ENCODE assay signal across 25 mouse cellular contexts in genomic region chr3:56034596-56034995, GRCm38 (mm10).
DNase-seq lines count a peak whose midpoint lies in the region; ATAC-seq and TF ChIP-seq lines count a peak whose summit lies in the region.
"Had no signal": no experiment of that assay in that cellular context is flagged by ENCODE, and none has a peak within 500 bp of the region (broad histone marks: within the 10 kb centered on the region; RNA-seq: fewer than 3 reads in every experiment).

No protein-coding gene starts in this region.

- TF ChIP-seq EP300 in MEL (IDR thresholded peaks at IDR 0.05; ENCODE audit: low read depth in 1 of 2, low read length in 2 of 2): peak; percentile 93 to 96

- H3K9me3 ChIP-seq in forebrain, embryonic 15.5 days: no peaks in the 10 kb centered on the region
- no peaks in the 10 kb centered on the region for H3K9me3 ChIP-seq in forebrain, embryonic 14.5 days (replicated peaks; ENCODE audit: control insufficient read depth, low read length)
- H3K9me3 ChIP-seq in MEL (replicated peaks; ENCODE audit: insufficient read depth, low read length): no peaks in the 10 kb centered on the region
- H3K9me3 ChIP-seq: embryonic facial prominence, embryonic 13.5 days; embryonic facial prominence, embryonic 15.5 days; forebrain, embryonic 10.5 days; forebrain, embryonic 12.5 days; G1E had no signal

- no peaks in the 10 kb centered on the region for H3K4me1 ChIP-seq in forebrain, embryonic 15.5 days
- H3K4me1 ChIP-seq in forebrain, embryonic 14.5 days (ENCODE audit: control insufficient read depth, insufficient read depth, low read length): no peaks in the 10 kb centered on the region
- peaks cover 6 to 18% of the 10 kb centered on the region in 2 experiments for H3K4me1 ChIP-seq in MEL (ENCODE audit: control insufficient read depth in 1 of 2, insufficient read depth in 2 of 2, low read length in 2 of 2)
- H3K4me1 ChIP-seq: embryonic facial prominence, embryonic 13.5 days; embryonic facial prominence, embryonic 15.5 days; forebrain, embryonic 10.5 days; forebrain, embryonic 12.5 days had no signal

- no peak for DNase-seq in forebrain, embryonic 14.5 days (ENCODE audit: low spot score)
- DNase-seq in MEL (ENCODE audit: low read depth, low spot score): peak; percentile 74
- no peak for DNase-seq in cerebellum, postnatal 4 days (ENCODE audit: low spot score in 2 of 2)
- DNase-seq: adrenal gland, adult 8-10 months; adrenal gland, postnatal 14 days; adrenal gland, postnatal 36 days; B cell, adult 2 months; cerebellum, adult 11-12 months; cerebellum, adult 2 months; cerebellum, adult 9-10 months; cerebellum, postnatal 10 days; cerebellum, postnatal 25 days had no signal

- TF ChIP-seq POLR2A in MEL (IDR thresholded peaks at IDR 0.05; ENCODE audit: control insufficient read depth in 1 of 2, insufficient read depth in 1 of 2, low read depth in 1 of 2, low read length in 2 of 2, poor library complexity in 1 of 2): no peak

- H3K4me3 ChIP-seq in forebrain, embryonic 15.5 days: no peak overlapping the region
- H3K4me3 ChIP-seq in forebrain, embryonic 14.5 days (ENCODE audit: low read depth, low read length): no peak overlapping the region
- H3K4me3 ChIP-seq in MEL (ENCODE audit: control insufficient read depth in 1 of 2, insufficient read depth in 1 of 2, low read depth in 2 of 2, low read length in 2 of 2): no peak overlapping the region
- H3K4me3 ChIP-seq: embryonic facial prominence, embryonic 13.5 days; embryonic facial prominence, embryonic 15.5 days; erythroblast, embryonic 14.5 days; forebrain, embryonic 10.5 days; forebrain, embryonic 12.5 days had no signal

- H3K27me3 ChIP-seq in forebrain, embryonic 15.5 days: no peaks in the 10 kb centered on the region
- no peaks in the 10 kb centered on the region for H3K27me3 ChIP-seq in forebrain, embryonic 14.5 days (replicated peaks; ENCODE audit: control insufficient read depth, insufficient read depth, low read length)
- H3K27me3 ChIP-seq in MEL (ENCODE audit: control insufficient read depth in 1 of 2, insufficient read depth in 2 of 2, low read length in 2 of 2): no peaks in the 10 kb centered on the region
- H3K27me3 ChIP-seq: CH12.LX; embryonic facial prominence, embryonic 13.5 days; embryonic facial prominence, embryonic 15.5 days; forebrain, embryonic 12.5 days; Patski had no signal

- H3K27ac ChIP-seq in forebrain, embryonic 15.5 days (replicated peaks): peak overlapping the region; percentile 21; the same call in 1 of the 2 replicates
- H3K27ac ChIP-seq in forebrain, embryonic 14.5 days (ENCODE audit: low read depth, low read length): no peak overlapping the region
- no peak overlapping the region; the same call in 1 of the 2 replicates for H3K27ac ChIP-seq in MEL (ENCODE audit: control insufficient read depth, low read depth, low read length)
- H3K27ac ChIP-seq: embryonic facial prominence, embryonic 13.5 days; embryonic facial prominence, embryonic 15.5 days; forebrain, embryonic 10.5 days; forebrain, embryonic 12.5 days had no signal

- 84% methylated on average over 3 of the region's 3 CpGs for WGBS in forebrain, embryonic 15.5 days
- WGBS in forebrain, embryonic 14.5 days: 85% methylated on average over 3 of the region's 3 CpGs

- no peak overlapping the region for H3K9ac ChIP-seq in forebrain, embryonic 15.5 days (replicated peaks)
- no peak overlapping the region for H3K9ac ChIP-seq in forebrain, embryonic 14.5 days (ENCODE audit: low read length)
- H3K9ac ChIP-seq in MEL (ENCODE audit: control insufficient read depth, low read depth, low read length, poor library complexity, severe bottlenecking): no peak overlapping the region
- H3K9ac ChIP-seq: embryonic facial prominence, embryonic 13.5 days; embryonic facial prominence, embryonic 15.5 days; forebrain, embryonic 12.5 days had no signal

- no peak for TF ChIP-seq CTCF in MEL (IDR thresholded peaks at IDR 0.05 in 2 of 3, conservative IDR thresholded peaks at IDR 0.05 in 1 of 3; ENCODE audit: control insufficient read depth in 1 of 3, insufficient read depth in 1 of 3, low read depth in 2 of 3, low read length in 3 of 3, poor library complexity in 1 of 3, severe bottlenecking in 1 of 3)

- peaks cover 12% of the 10 kb centered on the region; the same call in 1 of the 2 replicates for H3K36me3 ChIP-seq in forebrain, embryonic 15.5 days
- H3K36me3 ChIP-seq in forebrain, embryonic 14.5 days (ENCODE audit: control insufficient read depth, insufficient read depth, low read length): peaks cover 8% of the 10 kb centered on the region; the same call in 1 of the 2 replicates
- H3K36me3 ChIP-seq in MEL (ENCODE audit: control insufficient read depth in 1 of 2, insufficient read depth in 2 of 2, low read length in 2 of 2): peaks cover 0 to 26% of the 10 kb centered on the region in 2 experiments; a peak in 2 of 4 replicates
- H3K36me3 ChIP-seq: G1E had no signal

- no peak for TF ChIP-seq RAD21 in MEL (IDR thresholded peaks at IDR 0.05; ENCODE audit: low read depth, low read length)

- H3K4me2 ChIP-seq in forebrain, embryonic 15.5 days (replicated peaks): no peak overlapping the region
- no peak overlapping the region for H3K4me2 ChIP-seq in forebrain, embryonic 14.5 days (ENCODE audit: low read length)
- H3K4me2 ChIP-seq: embryonic facial prominence, embryonic 13.5 days; embryonic facial prominence, embryonic 15.5 days; forebrain, embryonic 12.5 days had no signal

- H3K79me2 ChIP-seq in MEL (ENCODE audit: control insufficient read depth, insufficient read depth, low read length, poor library complexity): no peaks in the 10 kb centered on the region

- ATAC-seq in forebrain, embryonic 15.5 days (replicated peaks): no peak
- no peak for ATAC-seq in forebrain, embryonic 14.5 days
- ATAC-seq in common myeloid progenitor, adult 5-6 weeks (replicated peaks; ENCODE audit: low read depth, poor library complexity, severe bottlenecking): 0 out of 2 replicates have a peak, but pooled peaks have one; percentile 22
- ATAC-seq: activated CD4-positive, CD25-positive, alpha-beta regulatory T cell, adult 4 months; CD4-positive, CD25-positive, alpha-beta regulatory T cell, adult 4 months; forebrain, embryonic 16.5 days; Patski had no signal

TF ChIP-seq in MEL, 35 proteins besides CTCF, POLR2A, EP300 and RAD21:
- TF ChIP-seq MAFK (IDR thresholded peaks at IDR 0.05; ENCODE audit: borderline replicate concordance, low read depth, low read length): peak; percentile 45; the same call in 1 of the 2 replicates
- TF ChIP-seq CHD2 (IDR thresholded peaks at IDR 0.05; ENCODE audit: low read length): no peak
- no peak for TF ChIP-seq JUND (IDR thresholded peaks at IDR 0.05; ENCODE audit: low read depth, low read length)
- TF ChIP-seq HCFC1 (IDR thresholded peaks at IDR 0.05; ENCODE audit: low read depth, low read length): no peak
- peak; percentile 96 for TF ChIP-seq ETS1 (IDR thresholded peaks at IDR 0.05; ENCODE audit: low read depth, low read length)
- peak; percentile 51; the same call in 1 of the 2 replicates for TF ChIP-seq MYC (IDR thresholded peaks at IDR 0.05; ENCODE audit: low read depth, low read length)
- 0 out of 2 replicates have a peak, but pooled peaks have one; percentile 31 for TF ChIP-seq MYB (IDR thresholded peaks at IDR 0.05; ENCODE audit: low read depth, low read length)
- TF ChIP-seq ZC3H11A (IDR thresholded peaks at IDR 0.05; ENCODE audit: low read depth, low read length): no peak
- TF ChIP-seq TCF12 (IDR thresholded peaks at IDR 0.05; ENCODE audit: low read depth, low read length): peak; percentile 86
- TF ChIP-seq SIN3A (IDR thresholded peaks at IDR 0.05; ENCODE audit: low read length): peak; percentile 80
- peak; percentile 99 for TF ChIP-seq RCOR1 (IDR thresholded peaks at IDR 0.05; ENCODE audit: low read depth, low read length)
- TF ChIP-seq GATA1 (IDR thresholded peaks at IDR 0.05; ENCODE audit: low read depth, low read length): peak; percentile 92
- TF ChIP-seq USF1 (IDR thresholded peaks at IDR 0.05; ENCODE audit: low read depth, low read length): peak; percentile 43; the same call in 1 of the 2 replicates
- no peak for TF ChIP-seq NRF1 (IDR thresholded peaks at IDR 0.05; ENCODE audit: insufficient read depth, low read depth, low read length, poor library complexity, severe bottlenecking)
- no peak for TF ChIP-seq USF2 (IDR thresholded peaks at IDR 0.05; ENCODE audit: borderline replicate concordance in 1 of 2, insufficient read depth in 1 of 2, low read depth in 1 of 2, low read length in 2 of 2)
- peak; percentile 91 for TF ChIP-seq BHLHE40 (IDR thresholded peaks at IDR 0.05; ENCODE audit: borderline replicate concordance, low read depth, low read length)
TF ChIP-seq in MEL: peak in this region for 10.
